Mouse (Mus musculus): ENCODE measurements around the gene Smn1. TPM values are rescaled to one million over a fixed set of nuclear protein-coding genes. Genes with fewer than 3 reads are reported as not detected.
"Not testable (repeated sequence)": the region's sequence is repeated elsewhere in the genome, so short reads cannot be mapped to it uniquely, and the experiment has no call there.

Gene Smn1
- polyA plus RNA-seq, 1 experiment from 2014 or later = 43.4 TPM

DNA sequence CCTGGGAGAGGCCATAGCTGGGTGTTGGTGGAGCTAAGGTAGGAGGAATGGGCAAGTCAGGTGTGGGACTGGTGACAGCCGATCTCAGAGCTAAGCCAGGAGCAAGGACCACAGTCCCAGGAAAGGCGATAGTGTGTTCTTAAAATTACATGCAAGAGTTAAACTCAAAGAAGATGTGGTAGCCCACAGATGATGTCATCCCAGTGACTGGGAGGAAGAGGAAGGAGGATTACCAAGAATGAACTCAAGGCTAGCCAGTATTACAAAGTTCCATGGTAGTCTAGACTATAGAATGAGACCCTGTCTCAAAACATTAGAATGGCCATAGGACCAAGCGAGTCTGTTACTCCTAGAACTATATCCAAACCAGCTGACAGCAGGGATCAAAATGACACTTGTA is 32.0 kb downstream of the Smn1 start:
- H3K4me3 ChIP-seq = no peak overlapping the region
- no peak for ATAC-seq (ENCODE audit: low FRiP score, low read depth)
- no peak overlapping the region for H3K4me2 ChIP-seq
- H3K27me3 ChIP-seq = no peaks in the 10 kb centered on the region
- no peak overlapping the region for H3K27ac ChIP-seq (replicated peaks)
- no peaks in the 10 kb centered on the region for H3K36me3 ChIP-seq
- no peaks in the 10 kb centered on the region for H3K4me1 ChIP-seq (replicated peaks)
- H3K9me3 ChIP-seq = no peaks in the 10 kb centered on the region
- 94% methylated on average over 3 of the region's 3 CpGs for WGBS
- H3K9ac ChIP-seq = no peak overlapping the region

DNA sequence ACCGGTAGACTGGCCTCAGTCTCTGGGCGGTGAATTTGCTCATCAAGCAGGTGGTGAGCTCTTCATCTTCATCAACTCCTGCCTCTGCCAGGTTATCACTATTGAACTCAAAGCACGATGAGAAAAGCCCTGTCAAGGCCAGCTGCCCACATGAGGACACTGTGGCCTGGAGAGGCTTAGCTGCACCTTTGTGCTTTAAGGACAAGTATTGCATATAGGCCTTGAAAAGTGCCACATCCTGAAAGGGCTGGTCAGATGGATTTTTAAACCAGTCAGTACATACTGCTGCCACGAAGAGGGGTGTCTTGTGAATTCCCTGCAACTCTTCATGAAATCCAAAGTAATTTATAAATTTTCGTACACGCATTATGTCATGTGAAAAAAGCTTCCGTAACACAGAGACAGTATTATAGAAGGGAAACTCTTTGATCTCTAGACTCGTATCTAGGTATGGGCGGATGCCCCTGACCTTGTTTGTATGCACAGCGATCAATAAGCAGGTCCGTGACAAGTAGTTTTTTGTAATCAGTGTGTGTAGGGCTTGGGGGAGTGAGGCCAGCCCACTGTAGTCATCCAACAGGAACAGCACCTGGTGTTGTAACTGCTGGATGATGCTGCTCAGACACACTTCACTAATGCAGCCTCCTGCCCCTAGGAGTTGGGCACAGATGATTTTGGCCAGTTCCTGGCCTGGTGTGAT is 36.7 kb downstream of the Smn1 start:
- not testable (repeated sequence) for ATAC-seq (ENCODE audit: low FRiP score, low read depth)

DNA sequence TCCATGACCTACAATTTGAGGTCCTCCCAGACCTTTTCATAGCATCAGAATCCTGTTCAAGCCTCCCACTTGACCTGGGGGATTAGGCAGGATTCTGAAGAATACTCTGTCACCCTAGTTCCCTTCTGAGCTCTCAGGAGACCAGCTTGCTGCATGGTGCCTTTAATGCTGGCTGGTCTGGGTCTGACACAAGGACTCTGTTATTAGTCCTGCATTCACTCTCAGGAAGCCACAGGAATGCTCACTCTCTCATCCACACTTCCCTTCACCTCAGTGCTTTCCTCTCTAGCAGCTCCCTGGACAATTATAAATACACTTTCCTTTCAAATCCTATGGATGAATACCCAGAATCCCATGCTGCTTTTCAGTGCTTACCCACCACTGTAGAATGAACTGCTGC is 37.8 kb downstream of the Smn1 start:
- H3K9ac ChIP-seq; H3K4me2 ChIP-seq; H3K4me1 ChIP-seq (replicated peaks); H3K4me3 ChIP-seq; H3K9me3 ChIP-seq; H3K36me3 ChIP-seq; ATAC-seq (ENCODE audit: low FRiP score, low read depth); H3K27me3 ChIP-seq; H3K27ac ChIP-seq (replicated peaks): not testable (repeated sequence)

More for the DNA sequence above, 36.7 kb downstream of the Smn1 start:
- H3K4me2 ChIP-seq; H3K9ac ChIP-seq; H3K9me3 ChIP-seq; H3K27me3 ChIP-seq; H3K4me1 ChIP-seq (replicated peaks); H3K27ac ChIP-seq (replicated peaks); H3K4me3 ChIP-seq; H3K36me3 ChIP-seq: not testable (repeated sequence)
- WGBS = 91% methylated on average over 11 of the region's 11 CpGs

DNA sequence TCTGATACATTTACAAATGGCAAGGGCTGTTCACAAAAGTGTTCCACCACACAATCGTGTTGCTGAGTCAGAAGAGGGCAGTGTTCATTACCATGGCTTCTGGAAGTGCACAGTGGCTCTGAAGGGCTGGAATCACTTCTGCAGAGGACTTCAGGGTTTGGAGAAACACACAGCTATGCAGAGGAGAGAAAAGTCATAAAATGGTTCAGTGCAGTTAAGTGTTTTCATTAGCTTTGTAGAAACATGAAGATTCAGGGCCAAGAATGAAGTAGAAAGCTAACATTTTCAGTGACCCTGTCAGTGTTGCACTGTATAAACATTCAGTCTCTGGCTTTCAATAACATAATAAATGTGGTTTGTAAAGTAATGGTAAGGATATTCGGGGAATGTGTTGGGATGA is 41.7 kb downstream of the Smn1 start:
- H3K4me3 ChIP-seq = not testable (repeated sequence)

DNA sequence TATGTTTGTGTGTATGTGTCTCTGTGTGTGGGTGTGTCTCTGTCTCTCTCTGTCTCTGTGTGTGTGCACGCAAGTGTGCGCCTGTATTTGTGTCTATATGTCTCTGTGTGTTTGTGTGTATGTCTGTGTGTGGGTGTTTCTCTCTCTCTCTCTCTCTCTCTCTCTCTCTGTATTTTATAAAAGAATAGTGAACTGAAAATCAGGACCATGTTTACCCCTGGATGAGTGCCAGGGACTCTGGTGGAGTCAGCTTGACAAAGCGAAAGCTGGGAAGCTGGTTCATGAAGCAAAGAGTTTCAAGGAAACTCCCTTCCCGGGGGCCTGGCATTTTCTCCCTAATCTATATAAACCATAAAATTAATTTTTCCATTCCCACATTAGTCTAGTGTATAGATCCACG is 49.7 kb downstream of the Smn1 start:
- not testable (repeated sequence) for ATAC-seq (ENCODE audit: low FRiP score, low read depth)

More for the DNA sequence above, 41.7 kb downstream of the Smn1 start:
- H3K9ac ChIP-seq; H3K27me3 ChIP-seq; H3K9me3 ChIP-seq; H3K4me1 ChIP-seq (replicated peaks); H3K27ac ChIP-seq (replicated peaks); H3K4me2 ChIP-seq; ATAC-seq (ENCODE audit: low FRiP score, low read depth); H3K36me3 ChIP-seq: not testable (repeated sequence)
- WGBS = 83% methylated on average over 2 of the region's 2 CpGs

DNA sequence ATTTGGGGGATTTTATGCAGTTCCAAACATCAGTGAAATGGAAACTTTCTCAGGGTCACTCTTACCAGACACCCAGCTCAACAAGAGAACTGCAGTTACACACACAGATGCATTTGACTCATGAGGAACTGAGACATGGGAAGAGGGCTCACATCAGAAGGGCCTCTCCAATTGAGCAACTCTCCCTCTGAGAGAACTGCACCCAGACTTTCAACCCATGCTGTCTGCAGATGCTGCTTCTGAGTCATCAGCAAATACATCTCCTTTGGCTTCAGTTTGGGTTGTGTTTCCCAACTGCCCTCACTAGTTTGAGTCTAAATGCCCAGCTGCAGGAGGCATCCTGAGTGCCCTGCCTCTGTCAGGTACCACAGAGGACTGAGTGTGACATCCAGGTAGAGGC is 58.5 kb downstream of the Smn1 start:
- not testable (repeated sequence) for H3K4me1 ChIP-seq (replicated peaks); H3K27me3 ChIP-seq; ATAC-seq (ENCODE audit: low FRiP score, low read depth); H3K9ac ChIP-seq; H3K27ac ChIP-seq (replicated peaks); H3K9me3 ChIP-seq; H3K36me3 ChIP-seq; H3K4me3 ChIP-seq; H3K4me2 ChIP-seq

More for the DNA sequence above, 49.7 kb downstream of the Smn1 start:
- H3K27me3 ChIP-seq; H3K9me3 ChIP-seq; H3K4me2 ChIP-seq; H3K4me3 ChIP-seq; H3K9ac ChIP-seq; H3K36me3 ChIP-seq; H3K4me1 ChIP-seq (replicated peaks); H3K27ac ChIP-seq (replicated peaks): not testable (repeated sequence)
- 82% methylated on average over 4 of the region's 5 CpGs for WGBS

Other genes starting within 250 kb of the Smn1 start
- gene Cartpt, start 223.8 kb upstream of the Smn1 start, polyA plus RNA-seq (2015; fragmentation: Nextera tagmentation; extraction: Ambion mirVana) = 26.6 and 32.2 TPM in 2 replicates
- 34.0 and 34.6 TPM in 2 replicates for gene Mccc2, start 109.2 kb upstream of the Smn1 start, polyA plus RNA-seq (2015; fragmentation: Nextera tagmentation; extraction: Ambion mirVana)
- 23.9 and 29.7 TPM in 2 replicates for gene Bdp1, start 20.8 kb upstream of the Smn1 start, polyA plus RNA-seq (2015; fragmentation: Nextera tagmentation; extraction: Ambion mirVana)
- gene Serf1, start 16.8 kb upstream of the Smn1 start, polyA plus RNA-seq (2015; fragmentation: Nextera tagmentation; extraction: Ambion mirVana) = 405 and 406 TPM in 2 replicates
- gene Naip2, start 77.2 kb downstream of the Smn1 start, polyA plus RNA-seq (2015; fragmentation: Nextera tagmentation; extraction: Ambion mirVana) = 0.09 and 0.13 TPM in 2 replicates
- gene Naip5, start 121.5 kb downstream of the Smn1 start, polyA plus RNA-seq (2015; fragmentation: Nextera tagmentation; extraction: Ambion mirVana) = 0.14 and 0.16 TPM in 2 replicates
- gene Naip6, start 192.8 kb downstream of the Smn1 start, polyA plus RNA-seq (2015; fragmentation: Nextera tagmentation; extraction: Ambion mirVana) = 0.03 and 0.09 TPM in 2 replicates

Measured in hindbrain, embryonic 15.5 days (tissue).